ENCODE assay signal across 25 mouse cellular contexts in the genomic region with DNA sequence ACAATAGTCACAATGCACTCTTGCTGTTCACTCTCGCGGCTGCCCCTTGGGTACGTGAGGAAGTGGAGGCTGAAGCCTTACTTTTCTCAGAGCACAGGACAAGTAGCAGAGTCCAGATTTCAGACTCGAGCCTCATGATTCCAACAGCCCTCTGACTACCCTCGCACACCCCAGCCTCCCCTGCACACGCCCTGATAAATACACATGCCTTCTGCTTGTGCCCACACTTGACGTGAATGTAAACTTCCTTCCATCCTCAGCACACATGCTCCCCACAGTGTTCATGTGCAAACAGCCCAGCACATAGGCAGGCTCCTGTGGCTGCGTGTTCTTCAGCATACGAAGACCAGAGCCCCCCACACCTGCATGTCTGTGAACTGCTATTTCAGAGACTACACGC. TPM values are rescaled to one million over a fixed set of nuclear protein-coding genes. Genes with fewer than 3 reads are reported as not detected.
DNase-seq lines count a peak whose midpoint lies in the region; ATAC-seq and TF ChIP-seq lines count a peak whose summit lies in the region.
"Had no signal": no experiment of that assay in that cellular context is flagged by ENCODE, and none has a peak within 500 bp of the region (broad histone marks: within the 10 kb centered on the region; RNA-seq: fewer than 3 reads in every experiment).

No protein-coding gene starts in this region.

- H3K9ac ChIP-seq in midbrain, embryonic 11.5 days (ENCODE audit: low read length): 0 out of 2 replicates have a peak overlapping the region, but pooled peaks have one; percentile 22
- no peak overlapping the region for H3K9ac ChIP-seq in midbrain, postnatal 0 days (replicated peaks; ENCODE audit: low read length, poor library complexity, severe bottlenecking)
- no peak overlapping the region for H3K9ac ChIP-seq in intestine, postnatal 0 days (ENCODE audit: low read depth, low read length)
- peak overlapping the region; percentile 50; the same call in 1 of the 2 replicates for H3K9ac ChIP-seq in stomach, embryonic 16.5 days (ENCODE audit: low read length)
- H3K9ac ChIP-seq: embryonic facial prominence, embryonic 13.5 days; liver, embryonic 13.5 days had no signal

- 45% methylated on average over 10 of the region's 10 CpGs for WGBS in heart, embryonic 10.5 days
- 69% methylated on average over 10 of the region's 10 CpGs for WGBS in midbrain, embryonic 11.5 days
- 69% methylated on average over 10 of the region's 10 CpGs for WGBS in midbrain, postnatal 0 days
- WGBS in intestine, postnatal 0 days: 32% methylated on average over 10 of the region's 10 CpGs
- 37% methylated on average over 10 of the region's 10 CpGs for WGBS in stomach, embryonic 16.5 days

- no peaks in the 10 kb centered on the region for H3K9me3 ChIP-seq in heart, embryonic 10.5 days
- H3K9me3 ChIP-seq in midbrain, embryonic 11.5 days (ENCODE audit: control insufficient read depth, low read length): no peaks in the 10 kb centered on the region
- no peaks in the 10 kb centered on the region for H3K9me3 ChIP-seq in midbrain, postnatal 0 days (ENCODE audit: low read length)
- no peaks in the 10 kb centered on the region for H3K9me3 ChIP-seq in intestine, postnatal 0 days (ENCODE audit: control insufficient read depth)
- no peaks in the 10 kb centered on the region for H3K9me3 ChIP-seq in stomach, embryonic 16.5 days (replicated peaks; ENCODE audit: control insufficient read depth, low read length)
- H3K9me3 ChIP-seq: embryonic facial prominence, embryonic 13.5 days; liver, embryonic 13.5 days had no signal

- H3K27me3 ChIP-seq in heart, embryonic 10.5 days (ENCODE audit: insufficient read depth, poor library complexity, severe bottlenecking): no peaks in the 10 kb centered on the region
- no peaks in the 10 kb centered on the region for H3K27me3 ChIP-seq in midbrain, embryonic 11.5 days (ENCODE audit: control insufficient read depth, insufficient read depth, low read length)
- H3K27me3 ChIP-seq in midbrain, postnatal 0 days (ENCODE audit: insufficient read depth, low read length): no peaks in the 10 kb centered on the region
- H3K27me3 ChIP-seq in intestine, postnatal 0 days (replicated peaks; ENCODE audit: control insufficient read depth, insufficient read depth, low read length): no peaks in the 10 kb centered on the region
- H3K27me3 ChIP-seq in stomach, embryonic 16.5 days (ENCODE audit: control insufficient read depth, insufficient read depth, low read length): no peaks in the 10 kb centered on the region
- H3K27me3 ChIP-seq: embryonic facial prominence, embryonic 13.5 days had no signal

- no peak overlapping the region for H3K4me2 ChIP-seq in midbrain, embryonic 11.5 days
- H3K4me2 ChIP-seq in midbrain, postnatal 0 days (ENCODE audit: low read depth, low read length, poor library complexity, severe bottlenecking): no peak overlapping the region
- H3K4me2 ChIP-seq in intestine, postnatal 0 days (replicated peaks; ENCODE audit: low read depth): 0 out of 2 replicates have a peak overlapping the region, but pooled peaks have one; percentile 9
- peak overlapping the region; percentile 20 for H3K4me2 ChIP-seq in stomach, embryonic 16.5 days (ENCODE audit: low read depth, low read length)
- H3K4me2 ChIP-seq: embryonic facial prominence, embryonic 13.5 days; liver, embryonic 13.5 days had no signal

- no peak for ATAC-seq in midbrain, embryonic 11.5 days (ENCODE audit: low FRiP score)
- ATAC-seq in midbrain, postnatal 0 days (ENCODE audit: low FRiP score): no peak
- no peak for ATAC-seq in intestine, postnatal 0 days
- peak; percentile 72; the same call in 1 of the 2 replicates for ATAC-seq in stomach, embryonic 16.5 days (ENCODE audit: insufficient read depth, low FRiP score)
- no peak for ATAC-seq in frontal cortex, adult (ENCODE audit: low TSS enrichment)

- no peak for TF ChIP-seq CTCF in midbrain, postnatal 0 days (IDR thresholded peaks at IDR 0.05)
- TF ChIP-seq CTCF in intestine, postnatal 0 days (IDR thresholded peaks at IDR 0.05; ENCODE audit: low read depth): no peak

- H3K27ac ChIP-seq in heart, embryonic 10.5 days: peak overlapping the region; percentile 94
- no peak overlapping the region for H3K27ac ChIP-seq in midbrain, embryonic 11.5 days (ENCODE audit: low read depth, low read length)
- no peak overlapping the region for H3K27ac ChIP-seq in midbrain, postnatal 0 days (ENCODE audit: low read depth, low read length)
- H3K27ac ChIP-seq in intestine, postnatal 0 days (ENCODE audit: low read depth, low read length): no peak overlapping the region
- peak overlapping the region; percentile 73 for H3K27ac ChIP-seq in stomach, embryonic 16.5 days (ENCODE audit: low read length)
- H3K27ac ChIP-seq: embryonic facial prominence, embryonic 13.5 days; kidney, postnatal 0 days; left cerebral cortex, adult 2 months; liver, embryonic 13.5 days had no signal

- peak overlapping the region; percentile 56 for H3K4me3 ChIP-seq in heart, embryonic 10.5 days
- no peak overlapping the region for H3K4me3 ChIP-seq in midbrain, embryonic 11.5 days (ENCODE audit: low read depth, low read length)
- no peak overlapping the region for H3K4me3 ChIP-seq in midbrain, postnatal 0 days (ENCODE audit: low read depth, low read length)
- H3K4me3 ChIP-seq in intestine, postnatal 0 days (ENCODE audit: low read depth, low read length): no peak overlapping the region
- H3K4me3 ChIP-seq in stomach, embryonic 16.5 days (replicated peaks; ENCODE audit: low read length): no peak overlapping the region
- H3K4me3 ChIP-seq: embryonic facial prominence, embryonic 13.5 days; layer of hippocampus, adult 2 months; left cerebral cortex, adult 2 months; liver, embryonic 13.5 days had no signal

- peaks cover 46% of the 10 kb centered on the region for H3K36me3 ChIP-seq in heart, embryonic 10.5 days
- no peaks in the 10 kb centered on the region for H3K36me3 ChIP-seq in midbrain, embryonic 11.5 days (ENCODE audit: control insufficient read depth, insufficient read depth, low read length)
- H3K36me3 ChIP-seq in midbrain, postnatal 0 days (ENCODE audit: insufficient read depth, low read length): no peaks in the 10 kb centered on the region
- no peaks in the 10 kb centered on the region for H3K36me3 ChIP-seq in intestine, postnatal 0 days (ENCODE audit: control insufficient read depth, insufficient read depth)
- H3K36me3 ChIP-seq in stomach, embryonic 16.5 days (ENCODE audit: control insufficient read depth, insufficient read depth, low read length): no peaks in the 10 kb centered on the region
- H3K36me3 ChIP-seq: embryonic facial prominence, embryonic 13.5 days; liver, embryonic 13.5 days had no signal

- DNase-seq in heart, embryonic 10.5 days (ENCODE audit: low spot score): no peak
- DNase-seq in heart, adult 9 months (ENCODE audit: low spot score in 2 of 2): no peak
- DNase-seq in midbrain, embryonic 11.5 days (ENCODE audit: low spot score, missing footprints): peak; percentile 79
- no peak for DNase-seq in midbrain, postnatal 0 days (ENCODE audit: low spot score)
- no peak for DNase-seq in adrenal gland, adult 8-10 months
- DNase-seq: cerebellum, adult 11 months; liver, embryonic 13.5 days; retina, postnatal 1 day had no signal

- peaks cover 68% of the 10 kb centered on the region for H3K4me1 ChIP-seq in heart, embryonic 10.5 days
- H3K4me1 ChIP-seq in midbrain, embryonic 11.5 days (ENCODE audit: control insufficient read depth, insufficient read depth, low read length): peaks cover 32% of the 10 kb centered on the region
- peaks cover 30% of the 10 kb centered on the region for H3K4me1 ChIP-seq in midbrain, postnatal 0 days (ENCODE audit: insufficient read depth, low read length)
- H3K4me1 ChIP-seq in intestine, postnatal 0 days (replicated peaks; ENCODE audit: control insufficient read depth, insufficient read depth, low read length): no peaks in the 10 kb centered on the region
- peaks cover 23% of the 10 kb centered on the region for H3K4me1 ChIP-seq in stomach, embryonic 16.5 days (ENCODE audit: control insufficient read depth, insufficient read depth, low read length)
- H3K4me1 ChIP-seq: liver, embryonic 13.5 days had no signal

RNA-seq across cellular contexts. Expression of a gene that starts 0.8 kb away (rescaled TPM):
- 2,022 and 5,104 TPM in 2 replicates for polyA plus RNA-seq in heart, embryonic 10.5 days (2016; fragmentation: Nextera tagmentation; extraction: Ambion mirVana)
- 0.52 and 1.1 TPM in 2 replicates for polyA plus RNA-seq in midbrain, embryonic 11.5 days (2014; fragmentation: Nextera tagmentation; extraction: Ambion mirVana)
- total RNA-seq in midbrain, postnatal 0 days (2014; rRNA removed): 1.8 and 3.2 TPM in 2 replicates
- polyA plus RNA-seq in midbrain, postnatal 0 days (2015; fragmentation: Nextera tagmentation; extraction: Ambion mirVana): 9.6 and 10.3 TPM in 2 replicates
- 3.9 and 5.6 TPM in 2 replicates for polyA plus RNA-seq in intestine, postnatal 0 days (2015; fragmentation: Nextera tagmentation; extraction: Ambion mirVana)
- 7.6 and 25.7 TPM in 2 replicates for polyA plus RNA-seq in stomach, embryonic 16.5 days (2015; fragmentation: Nextera tagmentation; extraction: Ambion mirVana)
- not detected for total RNA-seq in adrenal gland, adult 8-10 months (2022)
- total RNA-seq: megakaryocyte-erythroid progenitor cell, adult 5-6 weeks; neutrophil, adult 5-6 weeks had no signal

RNA-seq across cellular contexts. Expression of a gene that starts 16.9 kb away (rescaled TPM):
- not detected in 2 replicates for polyA plus RNA-seq in heart, embryonic 10.5 days (2016; fragmentation: Nextera tagmentation; extraction: Ambion mirVana)
- polyA plus RNA-seq in midbrain, embryonic 11.5 days (2014; fragmentation: Nextera tagmentation; extraction: Ambion mirVana): not detected in 2 replicates
- not detected in 2 replicates for total RNA-seq in midbrain, postnatal 0 days (2014; rRNA removed)
- not detected in 2 replicates for polyA plus RNA-seq in midbrain, postnatal 0 days (2015; fragmentation: Nextera tagmentation; extraction: Ambion mirVana)
- polyA plus RNA-seq in intestine, postnatal 0 days (2015; fragmentation: Nextera tagmentation; extraction: Ambion mirVana): not detected in 2 replicates
- polyA plus RNA-seq in stomach, embryonic 16.5 days (2015; fragmentation: Nextera tagmentation; extraction: Ambion mirVana): not detected in 2 replicates
- not detected for total RNA-seq in adrenal gland, adult 8-10 months (2022)
- total RNA-seq: adrenal gland, adult 18-20 months; ES-E14; gastrocnemius, adult 8-10 months; heart, postnatal 14 days; layer of hippocampus, adult 2 months; left cerebral cortex, adult 2 months; megakaryocyte-erythroid progenitor cell, adult 5-6 weeks; neutrophil, adult 5-6 weeks had no signal
- polyA plus RNA-seq: C2C12; embryonic facial prominence, embryonic 13.5 days; forebrain, embryonic 11.5 days; kidney, postnatal 0 days; limb, embryonic 11.5 days; liver, embryonic 13.5 days; small intestine, adult 2 months had no signal

RNA-seq across cellular contexts. Expression of a gene that starts 21.6 kb away (rescaled TPM):
- 73.7 and 88.8 TPM in 2 replicates for polyA plus RNA-seq in heart, embryonic 10.5 days (2016; fragmentation: Nextera tagmentation; extraction: Ambion mirVana)
- polyA plus RNA-seq in midbrain, embryonic 11.5 days (2014; fragmentation: Nextera tagmentation; extraction: Ambion mirVana): 85.0 and 85.9 TPM in 2 replicates
- 20.9 and 29.6 TPM in 2 replicates for total RNA-seq in midbrain, postnatal 0 days (2014; rRNA removed)
- polyA plus RNA-seq in midbrain, postnatal 0 days (2015; fragmentation: Nextera tagmentation; extraction: Ambion mirVana): 44.3 and 48.1 TPM in 2 replicates
- polyA plus RNA-seq in intestine, postnatal 0 days (2015; fragmentation: Nextera tagmentation; extraction: Ambion mirVana): 69.4 and 77.9 TPM in 2 replicates
- polyA plus RNA-seq in stomach, embryonic 16.5 days (2015; fragmentation: Nextera tagmentation; extraction: Ambion mirVana): 74.7 and 74.9 TPM in 2 replicates
- 10 to 100 TPM; 35.3 to 44.0 (median 39.4) TPM for total RNA-seq in adrenal gland, adult 8-10 months (2022)

RNA-seq across cellular contexts. Expression of a gene that starts 26.9 kb away (rescaled TPM):
- 2,034 and 3,157 TPM in 2 replicates for polyA plus RNA-seq in heart, embryonic 10.5 days (2016; fragmentation: Nextera tagmentation; extraction: Ambion mirVana)
- 0.51 TPM in 1 of 2 replicates, not detected in the other for polyA plus RNA-seq in midbrain, embryonic 11.5 days (2014; fragmentation: Nextera tagmentation; extraction: Ambion mirVana)
- 0.24 and 0.33 TPM in 2 replicates for total RNA-seq in midbrain, postnatal 0 days (2014; rRNA removed)
- 2.1 and 2.5 TPM in 2 replicates for polyA plus RNA-seq in midbrain, postnatal 0 days (2015; fragmentation: Nextera tagmentation; extraction: Ambion mirVana)
- 0.53 TPM in 1 of 2 replicates, not detected in the other for polyA plus RNA-seq in intestine, postnatal 0 days (2015; fragmentation: Nextera tagmentation; extraction: Ambion mirVana)
- 0.56 and 2.1 TPM in 2 replicates for polyA plus RNA-seq in stomach, embryonic 16.5 days (2015; fragmentation: Nextera tagmentation; extraction: Ambion mirVana)
- not detected for total RNA-seq in adrenal gland, adult 8-10 months (2022)
- total RNA-seq: megakaryocyte-erythroid progenitor cell, adult 5-6 weeks; neutrophil, adult 5-6 weeks had no signal
- polyA plus RNA-seq: forebrain, embryonic 11.5 days; small intestine, adult 2 months had no signal

RNA-seq across cellular contexts. Expression of a gene that starts 57.6 kb away (rescaled TPM):
- polyA plus RNA-seq in heart, embryonic 10.5 days (2016; fragmentation: Nextera tagmentation; extraction: Ambion mirVana): 0.97 and 1.5 TPM in 2 replicates
- polyA plus RNA-seq in midbrain, embryonic 11.5 days (2014; fragmentation: Nextera tagmentation; extraction: Ambion mirVana): 0.19 and 0.71 TPM in 2 replicates
- total RNA-seq in midbrain, postnatal 0 days (2014; rRNA removed): 26.4 and 44.8 TPM in 2 replicates
- polyA plus RNA-seq in midbrain, postnatal 0 days (2015; fragmentation: Nextera tagmentation; extraction: Ambion mirVana): 27.0 and 27.5 TPM in 2 replicates
- polyA plus RNA-seq in intestine, postnatal 0 days (2015; fragmentation: Nextera tagmentation; extraction: Ambion mirVana): 1.1 and 2.1 TPM in 2 replicates
- 3.4 and 4.9 TPM in 2 replicates for polyA plus RNA-seq in stomach, embryonic 16.5 days (2015; fragmentation: Nextera tagmentation; extraction: Ambion mirVana)
- under 1 TPM; 0.42 to 0.67 (median 0.60) TPM for total RNA-seq in adrenal gland, adult 8-10 months (2022)
- total RNA-seq: ES-E14; gastrocnemius, adult 8-10 months; megakaryocyte-erythroid progenitor cell, adult 5-6 weeks; neutrophil, adult 5-6 weeks had no signal
- polyA plus RNA-seq: C2C12 had no signal

Comparison
In these comparisons a context has a peak if more than half of its experiments do, and no peak if none do; other contexts are left out.
1. H3K9ac ChIP-seq: peak in midbrain, embryonic 11.5 days (single experiment) and stomach, embryonic 16.5 days (single experiment); none in midbrain, postnatal 0 days (single experiment) and intestine, postnatal 0 days (single experiment).
2. H3K27ac ChIP-seq: peak in heart, embryonic 10.5 days (single experiment) and stomach, embryonic 16.5 days (single experiment); none in midbrain, embryonic 11.5 days (single experiment), midbrain, postnatal 0 days (single experiment) and intestine, postnatal 0 days (single experiment).
3. H3K4me2 ChIP-seq: peak in intestine, postnatal 0 days (single experiment) and stomach, embryonic 16.5 days (single experiment); none in midbrain, embryonic 11.5 days (single experiment) and midbrain, postnatal 0 days (single experiment).
4. RNA of a gene that starts 0.8 kb away (polyA plus RNA-seq): 2,022 to 5,104 TPM in heart, embryonic 10.5 days; 7.6 to 25.7 TPM in stomach, embryonic 16.5 days, 9.6 to 10.3 TPM in midbrain, postnatal 0 days, 3.9 to 5.6 TPM in intestine, postnatal 0 days and 0.52 to 1.1 TPM in midbrain, embryonic 11.5 days; every median in the first group is over 10 times any median in the second.